Mouse (Mus musculus): ENCODE data around the gene Il1rapl1. TPM values are rescaled to one million over a fixed set of nuclear protein-coding genes. Genes with fewer than 3 reads are reported as not detected.

Il1rapl1 gene
- polyA plus RNA-seq, 1 experiment from 2014 or later, result 1.4 TPM

DNA sequence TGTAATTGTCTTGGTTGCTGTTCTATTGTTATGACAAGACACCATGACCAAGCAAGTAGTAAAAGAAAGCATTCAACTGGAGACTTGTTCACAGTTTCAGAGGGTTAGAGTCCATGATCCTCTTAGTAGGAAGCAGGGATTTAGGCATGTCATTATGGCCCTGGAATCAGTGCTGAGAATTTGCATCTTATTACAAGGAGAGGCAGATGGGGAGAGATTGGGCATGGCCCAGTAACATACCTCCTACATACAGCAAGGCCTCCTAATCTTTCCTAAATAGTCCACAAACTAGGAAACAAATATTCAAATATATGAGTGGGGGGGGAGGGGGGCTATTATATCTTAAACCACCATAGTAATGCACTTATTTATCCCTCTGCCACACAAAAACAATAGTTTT lies 301.6 kb downstream of the Il1rapl1 start:
- H3K9me3 ChIP-seq (replicated peaks; ENCODE audit: control insufficient read depth, low read length), result no peaks in the 10 kb centered on the region

GRCm38 (mm10) chrX:87807717-87808116 lies 307.7 kb downstream of the Il1rapl1 start:
- H3K36me3 ChIP-seq (ENCODE audit: control insufficient read depth, insufficient read depth, low read length), result no peaks in the 10 kb centered on the region
- H3K4me3 ChIP-seq (replicated peaks; ENCODE audit: low read length), result no peak overlapping the region
- no peak overlapping the region for H3K4me2 ChIP-seq (ENCODE audit: low read depth, low read length)
- no peak overlapping the region for H3K27ac ChIP-seq (ENCODE audit: low read length)
- no peaks in the 10 kb centered on the region for H3K27me3 ChIP-seq (ENCODE audit: control insufficient read depth, insufficient read depth, low read length)
- H3K9ac ChIP-seq (ENCODE audit: low read length), result no peak overlapping the region
- H3K4me1 ChIP-seq (ENCODE audit: control insufficient read depth, insufficient read depth, low read length), result no peaks in the 10 kb centered on the region
- WGBS, result 52% methylated on average over 1 of the region's 1 CpGs
- ATAC-seq (ENCODE audit: insufficient read depth, low FRiP score), result no peak
- H3K9me3 ChIP-seq (replicated peaks; ENCODE audit: control insufficient read depth, low read length), result no peaks in the 10 kb centered on the region

More for the DNA sequence above, 301.6 kb downstream of the Il1rapl1 start:
- no peak for ATAC-seq (ENCODE audit: insufficient read depth, low FRiP score)
- Histone ChIP-seq H3K4me3 (replicated peaks; ENCODE audit: low read length) (no peak overlapping the region), H3K27me3 (ENCODE audit: control insufficient read depth, insufficient read depth, low read length) (no peaks in the 10 kb centered on the region), H3K9ac (ENCODE audit: low read length) (no peak overlapping the region), H3K4me1 (ENCODE audit: control insufficient read depth, insufficient read depth, low read length) (no peaks in the 10 kb centered on the region), H3K4me2 (ENCODE audit: low read depth, low read length) (no peak overlapping the region), H3K36me3 (ENCODE audit: control insufficient read depth, insufficient read depth, low read length) (no peaks in the 10 kb centered on the region), H3K27ac (ENCODE audit: low read length) (no peak overlapping the region)

GRCm38 (mm10) chrX:87793011-87793410 lies 322.4 kb downstream of the Il1rapl1 start:
- H3K4me1 ChIP-seq (ENCODE audit: control insufficient read depth, insufficient read depth, low read length), result no peaks in the 10 kb centered on the region
- no peaks in the 10 kb centered on the region for H3K36me3 ChIP-seq (ENCODE audit: control insufficient read depth, insufficient read depth, low read length)
- no peak overlapping the region for H3K4me2 ChIP-seq (ENCODE audit: low read depth, low read length)
- ATAC-seq (ENCODE audit: insufficient read depth, low FRiP score), result no peak
- no peaks in the 10 kb centered on the region for H3K9me3 ChIP-seq (replicated peaks; ENCODE audit: control insufficient read depth, low read length)
- H3K27me3 ChIP-seq (ENCODE audit: control insufficient read depth, insufficient read depth, low read length), result no peaks in the 10 kb centered on the region
- H3K4me3 ChIP-seq (replicated peaks; ENCODE audit: low read length), result no peak overlapping the region
- H3K9ac ChIP-seq (ENCODE audit: low read length), result no peak overlapping the region
- H3K27ac ChIP-seq (ENCODE audit: low read length), result no peak overlapping the region

DNA sequence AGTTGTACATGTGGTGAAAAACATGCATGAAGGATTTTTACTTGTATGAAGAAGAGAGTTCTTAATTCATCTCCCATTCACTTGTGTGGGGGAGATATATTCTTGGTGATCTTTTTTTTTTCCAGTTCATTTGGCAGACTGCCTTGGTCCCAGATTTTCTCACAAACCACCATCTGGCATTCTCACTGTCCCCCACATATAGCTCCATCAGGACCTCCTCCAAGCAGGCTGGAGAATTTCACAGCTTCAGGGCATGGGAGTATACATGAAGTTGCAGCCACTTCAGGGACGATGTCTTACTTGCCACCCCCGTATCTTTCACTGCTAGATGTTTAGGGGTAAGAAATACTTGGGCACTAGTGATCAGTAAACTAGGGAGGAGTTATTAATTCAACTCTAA lies 404.9 kb downstream of the Il1rapl1 start:
- Histone ChIP-seq H3K27me3 (ENCODE audit: control insufficient read depth, insufficient read depth, low read length) (no peaks in the 10 kb centered on the region), H3K9me3 (replicated peaks; ENCODE audit: control insufficient read depth, low read length) (no peaks in the 10 kb centered on the region), H3K4me1 (ENCODE audit: control insufficient read depth, insufficient read depth, low read length) (no peaks in the 10 kb centered on the region), H3K9ac (ENCODE audit: low read length) (no peak overlapping the region), H3K36me3 (ENCODE audit: control insufficient read depth, insufficient read depth, low read length) (no peaks in the 10 kb centered on the region), H3K4me3 (replicated peaks; ENCODE audit: low read length) (no peak overlapping the region), H3K4me2 (ENCODE audit: low read depth, low read length) (no peak overlapping the region), H3K27ac (ENCODE audit: low read length) (no peak overlapping the region)
- no peak for ATAC-seq (ENCODE audit: insufficient read depth, low FRiP score)
- WGBS, result 80% methylated on average over 2 of the region's 2 CpGs

DNA sequence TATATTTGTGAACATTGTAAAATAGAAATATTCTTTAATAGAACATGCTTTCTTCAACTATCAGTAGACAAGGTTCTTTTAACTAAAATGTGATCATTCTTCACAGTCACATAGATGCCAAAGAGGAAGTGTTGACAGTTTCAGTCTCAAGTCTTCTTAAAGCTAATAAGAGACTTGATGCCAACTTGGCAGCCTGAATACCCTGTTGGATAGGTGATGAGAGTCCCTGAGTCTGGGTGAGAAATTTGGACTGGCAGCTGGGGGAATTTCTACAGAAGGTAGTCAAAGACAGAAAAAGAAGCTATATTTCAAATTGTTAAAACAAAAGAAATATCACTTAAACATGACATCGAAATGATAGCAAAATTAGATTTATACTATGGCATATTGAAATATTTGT lies 451.6 kb downstream of the Il1rapl1 start:
- Histone ChIP-seq H3K36me3 (ENCODE audit: control insufficient read depth, insufficient read depth, low read length) (no peaks in the 10 kb centered on the region), H3K4me2 (ENCODE audit: low read depth, low read length) (no peak overlapping the region), H3K9me3 (replicated peaks; ENCODE audit: control insufficient read depth, low read length) (no peaks in the 10 kb centered on the region), H3K4me1 (ENCODE audit: control insufficient read depth, insufficient read depth, low read length) (no peaks in the 10 kb centered on the region), H3K9ac (ENCODE audit: low read length) (no peak overlapping the region), H3K27ac (ENCODE audit: low read length) (no peak overlapping the region), H3K27me3 (ENCODE audit: control insufficient read depth, insufficient read depth, low read length) (no peaks in the 10 kb centered on the region), H3K4me3 (replicated peaks; ENCODE audit: low read length) (no peak overlapping the region)
- ATAC-seq (ENCODE audit: insufficient read depth, low FRiP score), result no peak
- whole genome bisulfite sequencing, result 85% methylated on average over 1 of the region's 1 CpGs

DNA sequence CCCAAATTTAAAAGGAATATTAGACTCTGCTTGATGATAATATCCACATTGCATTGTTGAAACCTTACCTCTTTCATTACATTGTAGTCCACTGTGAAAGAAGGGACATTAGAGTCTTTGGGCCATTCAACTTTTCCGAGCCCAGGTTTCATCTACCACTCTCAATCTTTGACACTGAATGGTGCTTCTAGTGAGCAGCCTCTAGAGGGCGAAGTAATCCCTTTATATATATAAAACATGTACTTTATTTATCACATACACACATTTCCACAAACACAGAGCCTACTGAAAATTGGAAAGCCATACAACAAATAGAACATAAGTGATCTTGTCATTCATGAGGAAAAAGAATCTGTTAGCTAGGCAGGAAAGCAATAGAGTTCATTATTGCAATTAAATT lies 459.8 kb downstream of the Il1rapl1 start:
- H3K27ac ChIP-seq (ENCODE audit: low read length), result no peak overlapping the region
- H3K9ac ChIP-seq (ENCODE audit: low read length), result no peak overlapping the region
- H3K4me3 ChIP-seq (replicated peaks; ENCODE audit: low read length), result no peak overlapping the region
- no peaks in the 10 kb centered on the region for H3K9me3 ChIP-seq (replicated peaks; ENCODE audit: control insufficient read depth, low read length)
- no peaks in the 10 kb centered on the region for H3K27me3 ChIP-seq (ENCODE audit: control insufficient read depth, insufficient read depth, low read length)
- no peaks in the 10 kb centered on the region for H3K36me3 ChIP-seq (ENCODE audit: control insufficient read depth, insufficient read depth, low read length)
- no peaks in the 10 kb centered on the region for H3K4me1 ChIP-seq (ENCODE audit: control insufficient read depth, insufficient read depth, low read length)
- 25% methylated on average over 2 of the region's 2 CpGs for WGBS
- ATAC-seq (ENCODE audit: insufficient read depth, low FRiP score), result no peak
- H3K4me2 ChIP-seq (ENCODE audit: low read depth, low read length), result no peak overlapping the region

GRCm38 (mm10) chrX:87600914-87601313 lies 514.5 kb downstream of the Il1rapl1 start:
- no peak overlapping the region for H3K4me3 ChIP-seq (replicated peaks; ENCODE audit: low read length)
- no peak for ATAC-seq (ENCODE audit: insufficient read depth, low FRiP score)
- H3K9ac ChIP-seq (ENCODE audit: low read length), result no peak overlapping the region
- H3K27me3 ChIP-seq (ENCODE audit: control insufficient read depth, insufficient read depth, low read length), result no peaks in the 10 kb centered on the region
- H3K27ac ChIP-seq (ENCODE audit: low read length), result no peak overlapping the region
- H3K36me3 ChIP-seq (ENCODE audit: control insufficient read depth, insufficient read depth, low read length), result no peaks in the 10 kb centered on the region
- no peak overlapping the region for H3K4me2 ChIP-seq (ENCODE audit: low read depth, low read length)
- H3K4me1 ChIP-seq (ENCODE audit: control insufficient read depth, insufficient read depth, low read length), result no peaks in the 10 kb centered on the region
- no peaks in the 10 kb centered on the region for H3K9me3 ChIP-seq (replicated peaks; ENCODE audit: control insufficient read depth, low read length)

GRCm38 (mm10) chrX:87507997-87508396 lies 607.4 kb downstream of the Il1rapl1 start:
- H3K9me3 ChIP-seq (replicated peaks; ENCODE audit: control insufficient read depth, low read length), result no peaks in the 10 kb centered on the region
- no peaks in the 10 kb centered on the region for H3K36me3 ChIP-seq (ENCODE audit: control insufficient read depth, insufficient read depth, low read length)
- H3K4me1 ChIP-seq (ENCODE audit: control insufficient read depth, insufficient read depth, low read length), result no peaks in the 10 kb centered on the region
- no peak overlapping the region for H3K27ac ChIP-seq (ENCODE audit: low read length)
- no peak for ATAC-seq (ENCODE audit: insufficient read depth, low FRiP score)
- no peak overlapping the region for H3K9ac ChIP-seq (ENCODE audit: low read length)
- no peaks in the 10 kb centered on the region for H3K27me3 ChIP-seq (ENCODE audit: control insufficient read depth, insufficient read depth, low read length)
- no peak overlapping the region for H3K4me2 ChIP-seq (ENCODE audit: low read depth, low read length)
- no peak overlapping the region for H3K4me3 ChIP-seq (replicated peaks; ENCODE audit: low read length)

DNA sequence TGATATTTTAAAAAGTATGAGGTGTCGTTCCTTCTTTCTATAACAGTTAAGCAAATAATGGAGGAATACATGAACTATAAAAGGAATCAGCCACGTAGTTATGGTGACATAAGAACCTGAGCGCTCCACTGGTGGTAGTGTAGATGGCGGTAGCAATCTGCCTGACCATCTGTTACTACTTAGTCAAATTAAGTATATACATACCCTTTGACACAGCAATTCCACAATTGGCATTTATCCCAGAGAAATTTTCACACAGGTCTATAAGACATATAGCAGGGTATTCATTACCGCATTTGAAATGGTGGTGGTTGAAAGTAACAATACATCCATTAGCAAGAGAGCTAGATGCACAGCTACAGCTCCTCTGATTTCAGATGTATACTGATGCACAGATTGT lies 612.8 kb downstream of the Il1rapl1 start:
- Histone ChIP-seq H3K9me3 (replicated peaks; ENCODE audit: control insufficient read depth, low read length) (no peaks in the 10 kb centered on the region), H3K4me2 (ENCODE audit: low read depth, low read length) (no peak overlapping the region), H3K4me1 (ENCODE audit: control insufficient read depth, insufficient read depth, low read length) (no peaks in the 10 kb centered on the region), H3K36me3 (ENCODE audit: control insufficient read depth, insufficient read depth, low read length) (no peaks in the 10 kb centered on the region), H3K27ac (ENCODE audit: low read length) (no peak overlapping the region), H3K9ac (ENCODE audit: low read length) (no peak overlapping the region), H3K4me3 (replicated peaks; ENCODE audit: low read length) (no peak overlapping the region), H3K27me3 (ENCODE audit: control insufficient read depth, insufficient read depth, low read length) (no peaks in the 10 kb centered on the region)
- WGBS, result 61% methylated on average over 5 of the region's 5 CpGs
- no peak for ATAC-seq (ENCODE audit: insufficient read depth, low FRiP score)

- Histone ChIP-seq H3K4me3 (replicated peaks; ENCODE audit: low read length) (no peak overlapping the region), H3K4me2 (ENCODE audit: low read depth, low read length) (no peak overlapping the region), H3K36me3 (ENCODE audit: control insufficient read depth, insufficient read depth, low read length) (no peaks in the 10 kb centered on the region), H3K27me3 (ENCODE audit: control insufficient read depth, insufficient read depth, low read length) (no peaks in the 10 kb centered on the region), H3K4me1 (ENCODE audit: control insufficient read depth, insufficient read depth, low read length) (no peaks in the 10 kb centered on the region), H3K27ac (ENCODE audit: low read length) (no peak overlapping the region), H3K9me3 (replicated peaks; ENCODE audit: control insufficient read depth, low read length) (no peaks in the 10 kb centered on the region), H3K9ac (ENCODE audit: low read length) (no peak overlapping the region)
- ATAC-seq (ENCODE audit: insufficient read depth, low FRiP score), result no peak
- 68% methylated on average over 1 of the region's 1 CpGs for WGBS
Observed at GRCm38 (mm10) chrX:87483416-87483815, 632.0 kb downstream of the Il1rapl1 start.
